Mouse (Mus musculus) cerebellum, adult (tissue): Measurements from ENCODE around the gene Phka1.
"Not testable (repeated sequence)": the region's sequence is repeated elsewhere in the genome, so short reads cannot be mapped to it uniquely, and the experiment has no call there.

Source experiments
- ATAC-seq: cut with Nextera tagmentation; 2 replicates; pipeline ENCODE4 v1.9.2; 2017; ENCODE audit warnings: mild to moderate bottlenecking, moderate library complexity, mixed read lengths; ENCODE audit not compliant: insufficient number of reproducible peaks, low FRiP score, low TSS enrichment

Phka1 gene

GRCm38 (mm10) chrX:102643823-102644572, at the start of gene Phka1:
Gene Phka1, minus strand, starts transcription at chrX:102644246.
- peak; percentile 82 for ATAC-seq

- ATAC-seq: peak; percentile 40; the same call in 1 of the 2 replicates
Observed at GRCm38 (mm10) chrX:102689252-102689651, 45.2 kb upstream of the Phka1 start.

DNA sequence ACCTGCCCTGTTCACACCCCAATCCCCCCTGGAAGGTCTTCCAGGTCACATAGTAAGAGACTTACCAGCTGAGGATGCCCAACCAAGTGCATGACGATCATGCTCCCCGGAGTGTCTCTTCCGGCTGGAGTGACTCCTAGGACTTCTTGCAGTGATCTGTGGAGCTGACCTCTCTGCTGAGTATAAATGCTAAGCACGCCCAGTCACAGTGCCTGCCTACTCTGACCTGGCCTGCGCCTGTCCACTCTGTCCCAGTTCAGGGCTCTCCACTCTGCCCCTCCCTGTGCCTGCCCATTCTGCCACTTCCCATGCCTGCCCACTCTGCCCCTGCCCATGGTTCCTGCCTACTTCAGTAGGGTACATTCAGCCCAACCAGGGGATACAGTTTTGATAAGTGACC, 42.8 kb upstream of the Phka1 start, which contains the start of gene Gm3880:
Gene Gm3880, minus strand, starts transcription at position 101 of the 400 bp plus-strand sequence.
- ATAC-seq: not testable (repeated sequence)

GRCm38 (mm10) chrX:102684706-102685105, 40.7 kb upstream of the Phka1 start:
- ATAC-seq: not testable (repeated sequence)

DNA sequence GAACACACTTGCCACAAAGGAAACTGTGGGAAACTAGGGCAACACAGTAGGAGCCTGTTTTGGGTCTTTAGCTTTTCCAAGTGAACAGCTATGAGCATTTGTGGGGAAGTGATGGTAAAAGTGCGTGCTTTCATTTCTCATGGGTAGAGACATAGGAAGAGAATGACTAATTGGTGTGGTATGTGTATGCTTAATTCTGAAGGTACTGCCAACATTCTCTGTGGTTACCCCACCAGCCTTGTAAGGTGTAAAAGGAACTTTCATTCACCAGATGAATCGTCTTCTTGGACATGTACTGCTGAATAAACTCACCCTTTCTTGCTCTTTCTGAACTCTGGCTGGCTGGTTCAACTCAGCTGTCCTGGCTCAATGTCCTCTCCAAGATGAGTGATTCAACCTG, 22.6 kb upstream of the Phka1 start:
- ATAC-seq: no peak

GRCm38 (mm10) chrX:102660712-102661111, 16.7 kb upstream of the Phka1 start:
- no peak for ATAC-seq

GRCm38 (mm10) chrX:102645691-102646090, 1.6 kb upstream of the Phka1 start:
- ATAC-seq: no peak

DNA sequence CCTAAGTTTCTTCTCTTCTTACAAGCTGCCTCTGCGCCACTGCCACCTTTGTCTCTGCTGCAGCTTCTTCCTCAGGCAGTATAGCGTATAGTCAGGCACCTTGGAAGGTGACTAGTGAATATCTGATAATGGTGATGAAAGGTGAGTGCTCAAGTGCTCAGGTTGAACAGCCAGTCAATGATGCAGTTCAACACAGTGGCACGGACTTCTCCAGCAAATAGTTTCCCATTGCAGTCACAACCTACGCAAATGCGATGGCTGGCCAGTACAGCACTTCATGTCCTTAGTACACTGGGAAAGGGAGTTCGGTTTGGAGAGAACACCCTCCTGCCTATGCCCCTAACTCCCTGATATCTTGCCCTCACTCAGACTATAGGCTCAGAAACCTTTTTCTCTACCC, 1.1 kb upstream of the Phka1 start:
- ATAC-seq: no peak

DNA sequence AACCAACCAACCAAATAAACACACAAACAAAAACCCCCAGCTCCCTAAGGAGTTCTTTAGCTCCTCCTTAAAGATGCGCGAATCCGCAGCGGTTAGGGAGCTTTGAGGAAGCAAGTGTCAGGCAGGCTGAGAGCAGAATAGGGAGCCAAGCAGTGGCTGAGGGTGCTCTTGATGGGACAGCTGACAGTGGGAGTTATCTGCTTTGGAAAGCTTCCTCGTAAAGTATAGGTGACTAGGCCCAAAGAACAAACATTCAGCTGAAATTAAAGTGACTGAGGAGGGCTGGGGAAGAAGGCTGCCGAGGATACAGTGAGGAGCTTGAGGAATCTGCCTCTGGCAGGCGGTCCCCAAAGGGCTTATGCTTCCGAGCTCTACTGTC, 516 bp upstream of the Phka1 start:
- peak; percentile 45; the same call in 1 of the 2 replicates for ATAC-seq

- ATAC-seq: no peak
Observed at GRCm38 (mm10) chrX:102601269-102601668, 42.8 kb downstream of the Phka1 start.

DNA sequence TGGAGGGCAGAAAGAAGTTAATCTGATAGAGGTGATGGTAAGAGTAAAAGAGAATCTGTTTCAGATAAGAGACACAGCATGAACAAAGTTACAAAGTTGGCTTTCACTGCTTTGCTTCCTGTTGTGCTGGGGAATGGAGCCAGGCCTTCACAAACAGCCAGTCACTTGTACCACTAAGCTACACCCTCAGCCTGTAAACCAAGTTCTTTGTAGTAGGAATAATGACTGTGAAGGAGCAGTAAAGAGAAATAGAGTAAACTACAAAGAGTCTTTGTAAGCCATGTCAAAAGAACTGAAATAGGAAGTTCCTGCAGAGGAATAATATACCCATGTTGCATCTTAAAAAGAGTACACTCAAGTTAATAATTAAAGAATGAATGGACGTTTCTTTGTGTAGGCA, 55.5 kb downstream of the Phka1 start:
- ATAC-seq: no peak

GRCm38 (mm10) chrX:102571186-102571585, 72.9 kb downstream of the Phka1 start:
- ATAC-seq: no peak

DNA sequence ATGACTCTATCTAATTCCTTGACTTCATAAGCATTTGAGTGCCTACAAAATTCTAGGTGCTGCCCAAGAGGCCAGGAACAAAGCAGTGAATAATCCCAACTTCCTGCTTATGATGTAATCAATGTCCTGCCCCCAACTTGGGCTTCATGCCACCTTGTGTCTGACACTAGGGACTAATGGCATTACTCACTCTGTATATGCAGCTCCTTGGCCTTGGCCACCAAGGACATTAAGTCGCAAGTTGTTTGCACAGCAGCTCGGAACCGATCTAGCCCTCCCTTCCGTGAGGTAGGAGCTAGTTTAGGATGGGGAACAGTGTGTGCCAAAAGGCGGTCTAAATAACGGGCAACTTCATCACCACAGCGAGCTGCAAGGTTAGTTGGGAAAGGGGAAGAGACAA, 87.1 kb downstream of the Phka1 start:
- no peak for ATAC-seq

GRCm38 (mm10) chrX:102509205-102509604, 134.8 kb downstream of the Phka1 start:
- ATAC-seq: no peak

DNA sequence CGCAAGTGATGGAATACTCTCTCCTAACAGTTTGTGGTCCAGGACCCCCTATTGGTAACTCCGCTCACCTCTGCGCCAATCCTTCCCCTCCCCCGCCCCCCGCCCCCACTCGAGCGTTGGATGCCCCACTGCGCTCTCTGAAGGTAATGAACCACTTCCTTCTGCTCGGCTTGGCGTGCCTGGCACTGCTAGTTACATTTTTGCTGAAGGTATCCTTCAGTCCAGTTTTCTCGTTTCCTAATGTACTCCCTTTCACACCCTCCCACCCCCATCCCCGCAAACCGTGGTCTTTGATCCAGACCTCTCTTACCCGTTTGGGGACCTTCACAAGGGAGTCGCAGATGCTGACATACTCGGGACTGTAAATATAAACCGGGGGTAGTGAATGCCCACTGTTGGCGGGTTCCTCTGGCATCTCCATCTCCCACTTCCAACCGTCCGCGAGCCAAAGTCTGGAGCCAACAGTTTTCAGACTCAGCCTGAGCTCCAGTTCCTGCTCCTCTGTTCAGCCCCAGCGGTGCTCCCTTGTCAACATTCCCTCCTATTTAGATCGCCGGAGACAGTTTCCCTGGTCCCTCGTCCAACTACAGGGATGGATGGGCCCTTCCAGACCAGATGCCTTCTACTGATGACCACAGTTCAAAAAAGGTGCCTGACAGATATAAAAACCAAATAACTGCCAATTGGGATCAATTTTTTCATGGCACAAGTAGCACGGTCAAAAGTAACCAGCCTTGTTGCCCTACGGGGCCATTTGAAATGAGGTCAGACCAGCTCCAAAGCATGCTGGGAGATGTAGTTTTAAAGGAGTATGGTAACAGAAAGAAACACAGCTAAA, 139.2 kb downstream of the Phka1 start, which contains the start of gene Hdac8:
Gene Hdac8, minus strand, starts transcription at position 716 of the 838 bp plus-strand sequence.
- ATAC-seq: peak; percentile 90

DNA sequence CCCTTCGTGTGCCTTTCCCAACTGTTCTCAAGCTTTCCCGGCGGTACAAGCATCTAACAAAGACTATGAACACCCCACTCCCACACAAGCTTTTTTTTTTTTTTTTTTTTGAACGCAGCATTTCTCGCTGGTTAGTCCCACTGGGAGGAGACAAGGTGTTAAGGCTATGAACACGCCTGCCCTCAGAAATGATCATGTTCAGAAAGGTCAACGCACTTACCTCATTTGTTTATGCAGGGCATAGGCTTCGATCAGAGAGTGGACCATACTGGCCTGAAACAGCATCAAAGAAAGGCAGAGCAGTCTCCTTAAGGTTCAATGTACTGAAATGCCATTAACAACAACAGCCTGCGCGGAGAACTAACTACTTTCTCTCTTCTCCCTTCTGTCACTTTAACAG, 139.9 kb downstream of the Phka1 start:
- ATAC-seq: no peak

- no peak for ATAC-seq
Observed at GRCm38 (mm10) chrX:102493992-102494730, 149.9 kb downstream of the Phka1 start.

DNA sequence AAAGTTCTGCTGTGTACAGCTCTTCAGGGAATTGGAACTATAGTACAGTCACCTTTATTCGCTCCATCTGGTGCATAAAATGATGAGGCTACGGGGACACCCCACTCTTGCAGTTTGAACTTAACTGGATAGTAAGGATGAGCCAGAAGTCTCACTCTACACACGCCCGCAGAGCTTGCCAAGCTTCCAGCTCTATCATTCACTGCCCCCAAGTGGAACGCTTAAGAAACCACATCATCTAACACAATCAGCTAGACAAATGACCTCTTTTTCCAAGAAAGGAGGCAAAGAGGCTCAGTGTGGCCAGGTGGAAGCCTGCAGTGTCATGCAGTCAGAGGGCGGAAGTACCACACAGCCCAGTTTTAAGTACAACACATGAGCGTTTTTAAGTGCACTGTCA, 158.5 kb downstream of the Phka1 start:
- no peak for ATAC-seq

DNA sequence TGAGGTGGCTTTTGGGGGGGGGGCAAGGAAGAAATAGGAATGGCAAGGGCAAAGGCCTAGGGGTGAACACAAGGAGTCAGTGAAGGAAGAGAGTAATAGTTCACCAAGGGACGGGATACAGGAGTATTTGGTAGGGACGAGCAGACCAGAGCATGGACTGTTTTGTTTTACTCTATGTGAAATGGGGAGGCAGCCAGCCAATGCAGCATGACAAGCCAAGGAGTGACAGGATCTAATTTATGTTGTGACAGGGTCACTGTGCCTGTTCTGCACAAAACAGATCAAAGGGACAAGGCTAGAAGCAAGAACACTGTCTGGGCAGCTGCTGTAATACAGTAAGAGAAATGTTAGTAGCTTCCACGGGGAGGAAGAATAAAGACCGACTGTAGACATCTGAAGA, 164.4 kb downstream of the Phka1 start:
- ATAC-seq: no peak

- ATAC-seq: no peak
Observed at GRCm38 (mm10) chrX:102478965-102479364, 165.1 kb downstream of the Phka1 start.

DNA sequence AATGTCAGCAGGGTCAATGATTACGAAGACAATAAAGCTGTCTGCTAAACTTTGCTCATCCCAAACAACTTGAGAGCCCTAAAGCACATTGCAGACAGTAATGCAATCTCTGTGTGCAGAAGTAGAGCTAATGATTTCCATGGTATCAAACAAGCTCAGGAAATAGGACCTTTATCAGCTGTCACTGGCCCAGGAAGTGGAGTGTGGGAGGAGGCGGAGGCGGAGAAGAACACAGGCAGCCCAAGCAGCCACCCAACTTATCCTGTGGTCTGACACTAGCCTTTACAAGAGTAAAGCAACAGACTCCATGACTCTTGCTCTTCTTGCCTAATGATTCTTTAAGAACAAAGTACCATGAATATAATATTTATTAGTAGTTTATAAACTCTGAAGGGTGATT, 165.6 kb downstream of the Phka1 start:
- ATAC-seq: no peak
